Mouse (Mus musculus): Measurements from ENCODE around the gene Mier2.

DNA sequence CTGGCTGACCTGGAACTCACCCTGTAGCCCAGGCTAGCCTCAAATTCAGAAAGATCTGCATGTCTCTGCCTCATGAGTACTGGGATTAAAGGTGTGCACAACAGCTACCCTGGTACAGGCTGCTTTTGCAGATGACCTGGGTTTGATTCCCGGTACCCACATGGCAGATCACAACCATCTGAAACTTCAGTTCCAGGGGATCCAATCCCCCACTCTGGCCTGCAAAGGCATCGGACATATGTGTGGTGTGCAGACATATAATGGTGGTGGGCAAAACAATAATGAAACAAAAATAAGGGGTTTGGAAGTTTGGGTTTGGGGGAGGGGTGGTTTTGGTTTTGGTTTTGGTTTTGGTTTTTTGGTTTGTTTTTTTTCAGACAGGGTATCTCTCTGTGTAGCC is 16.3 kb upstream of the Mier2 start:
- TF ChIP-seq CTCF (IDR thresholded peaks at IDR 0.05; ENCODE audit: borderline replicate concordance, control insufficient read depth, extremely low read depth, insufficient read depth, low read length, poor library complexity) (no peak), POLR2A (IDR thresholded peaks at IDR 0.05; ENCODE audit: control insufficient read depth, extremely low read depth, insufficient read depth, low read length, poor library complexity) (no peak)

All from thymus, adult 2 months (tissue).